Mouse (Mus musculus): ENCODE data around the gene Med16.

DNA sequence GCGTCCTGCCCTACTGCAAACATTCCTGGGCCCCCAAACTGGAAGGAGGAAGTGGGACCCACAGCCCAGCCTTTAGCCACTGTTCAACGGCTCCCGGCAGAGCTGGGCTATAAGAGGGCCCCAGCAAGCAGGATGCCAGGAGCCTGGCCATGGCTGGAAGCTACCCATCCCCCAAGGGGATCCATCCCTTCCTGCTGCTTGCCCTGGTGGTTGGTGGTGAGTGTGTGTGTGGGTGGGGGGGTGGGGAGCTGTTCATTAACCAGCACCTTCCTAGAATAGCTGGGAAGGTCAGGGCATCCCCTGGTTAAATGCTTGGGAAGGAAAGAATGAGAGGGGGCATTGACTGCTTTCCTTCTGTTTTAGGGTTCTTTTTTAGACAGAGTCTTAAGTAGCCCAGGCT is 29.2 kb downstream of the Med16 start:
- no peak for TF ChIP-seq CTCF (conservative IDR thresholded peaks at IDR 0.05; ENCODE audit: insufficient read depth, insufficient read length, low read depth, low read length)
- TF ChIP-seq POLR2A (IDR thresholded peaks at IDR 0.05; ENCODE audit: low read depth, low read length): no peak

All from kidney, adult 2 months (tissue).